Mouse (Mus musculus) pancreas, adult 10 weeks (tissue): Measurements from ENCODE around the gene 2210407C18Rik. TPM values are rescaled to one million over a fixed set of nuclear protein-coding genes. Genes with fewer than 3 reads are reported as not detected.

ENCODE experiments used
- polyA plus RNA-seq: library from polyadenylated mRNA; stranded (reverse); fragments of 350-450 nt; fragmentation: Illumina TruSeq; extraction: RNeasy Lipid Tissue Mini Kit (QIAGEN cat#74804); gene quantifications from one replicate; pipeline ENCODE4 v1.2.3, GENCODE M21; 2015; ENCODE audit warnings: low read depth, low replicate concordance; ENCODE audit not compliant: insufficient read depth

Gene 2210407C18Rik
- not detected for polyA plus RNA-seq

DNA sequence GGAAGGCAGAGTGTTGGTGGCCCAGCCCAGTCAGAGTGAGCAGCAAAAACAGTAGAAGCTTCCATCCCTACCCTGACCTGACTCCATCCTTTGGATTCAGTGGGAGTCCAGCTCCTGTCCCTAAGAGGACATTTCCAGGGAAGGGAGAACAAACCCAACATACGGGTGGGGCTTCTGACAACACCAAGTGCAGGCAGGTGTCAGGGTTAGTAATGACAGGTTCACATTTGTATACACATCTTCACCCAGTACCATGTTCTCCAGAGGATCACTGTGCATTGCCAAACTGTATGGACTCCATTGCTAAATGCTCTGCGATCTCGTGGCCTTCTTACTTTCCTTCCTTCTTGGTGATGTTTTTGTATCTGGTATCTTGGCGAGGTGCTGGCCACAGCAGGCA is at the start of gene 2210407C18Rik:
Gene 2210407C18Rik, minus strand, starts transcription at position 101 of the 400 bp plus-strand sequence.

DNA sequence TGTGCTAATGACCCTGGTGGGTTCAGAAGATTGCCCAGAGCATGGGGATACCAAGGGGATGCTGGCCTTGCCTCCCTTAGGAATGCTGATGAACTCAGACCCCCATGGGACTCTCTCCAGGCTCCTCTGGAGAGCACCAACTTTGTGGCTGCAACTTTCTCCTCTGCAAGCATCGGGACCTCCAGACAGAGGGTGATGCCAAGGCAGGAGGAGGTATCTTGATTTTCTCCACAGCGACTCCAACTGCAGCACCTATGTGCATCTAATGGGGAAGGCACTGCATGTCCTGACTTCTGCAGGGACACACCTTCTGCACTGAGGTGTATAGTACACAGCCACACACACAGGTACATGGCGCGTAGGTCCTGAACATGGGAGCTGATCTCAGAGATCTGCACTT is 42.7 kb upstream of the 2210407C18Rik start, which contains the start of gene Olfr322:
Gene Olfr322, plus strand, starts transcription at position 187 of the 400 bp plus-strand sequence.

DNA sequence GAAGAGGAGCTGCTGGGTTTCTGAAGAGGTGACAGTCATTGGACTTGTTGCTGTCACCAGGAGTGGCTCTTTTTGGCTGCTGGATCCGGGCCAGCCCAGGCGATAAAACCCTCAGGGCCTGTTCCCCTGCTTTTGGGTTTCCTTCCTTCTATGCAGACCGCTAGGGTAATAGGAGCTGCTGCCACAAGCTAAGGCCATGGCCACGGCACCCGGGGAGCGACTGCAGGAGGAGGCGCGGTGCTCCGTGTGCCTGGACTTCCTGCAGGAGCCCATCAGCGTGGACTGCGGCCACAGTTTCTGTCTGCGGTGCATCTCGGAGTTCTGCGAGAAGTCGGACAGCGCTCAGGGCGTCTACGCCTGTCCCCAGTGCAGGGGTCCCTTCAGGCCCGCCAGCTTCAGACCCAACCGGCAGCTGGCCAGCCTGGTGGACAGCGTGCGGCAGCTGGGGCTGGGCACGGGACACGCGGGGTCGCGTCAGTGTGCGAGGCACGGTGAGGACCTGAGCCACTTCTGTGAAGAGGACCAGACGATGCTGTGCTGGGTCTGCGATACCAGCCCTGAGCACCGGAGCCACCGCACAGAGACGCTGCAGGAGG is 24.5 kb upstream of the 2210407C18Rik start, which contains the start of gene Trim58:
Gene Trim58, plus strand, starts transcription at position 194 of the 596 bp plus-strand sequence.

DNA sequence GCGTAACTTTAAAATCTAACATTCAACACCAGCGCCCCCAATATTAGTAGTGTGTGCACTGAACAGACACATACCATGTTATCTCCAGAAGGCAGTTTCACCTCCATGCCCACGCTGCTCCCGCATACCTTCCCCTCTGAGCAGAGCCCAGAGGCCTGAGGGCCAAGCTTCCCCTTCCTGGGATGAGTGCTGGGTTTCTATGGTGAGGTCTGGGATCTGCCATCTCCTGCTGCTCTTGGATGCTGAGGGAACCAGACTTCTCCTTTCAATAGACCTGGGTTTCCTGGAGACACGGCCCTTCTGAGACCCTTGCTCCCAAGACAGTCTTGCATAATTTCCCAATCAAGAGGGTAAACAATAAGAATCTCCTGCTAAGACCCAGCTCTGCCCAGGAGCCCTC is 14.5 kb upstream of the 2210407C18Rik start, which contains the start of gene Olfr323:
Gene Olfr323, minus strand, starts transcription at position 101 of the 400 bp plus-strand sequence.

DNA sequence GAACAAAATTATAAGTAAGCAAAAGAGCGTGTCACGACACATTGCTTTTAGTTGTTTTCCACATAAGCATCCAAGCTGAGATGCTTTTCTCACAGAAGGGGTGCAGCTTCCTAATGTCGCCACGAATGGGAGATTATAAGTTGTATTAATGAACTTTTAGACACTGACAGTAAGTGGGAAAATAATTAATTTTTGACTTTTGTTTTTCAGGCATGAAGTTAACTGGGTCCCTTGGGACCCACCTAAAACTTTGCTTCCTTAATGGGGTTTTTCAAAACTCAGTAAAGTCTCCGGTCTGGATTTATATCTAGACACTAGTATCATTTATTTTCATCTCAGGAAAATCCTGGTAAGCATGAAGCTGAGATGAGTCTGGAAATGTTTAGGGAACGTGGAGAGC is 21.1 kb downstream of the 2210407C18Rik start, which contains the start of gene Olfr324:
Gene Olfr324, plus strand, starts transcription at position 301 of the 400 bp plus-strand sequence.

DNA sequence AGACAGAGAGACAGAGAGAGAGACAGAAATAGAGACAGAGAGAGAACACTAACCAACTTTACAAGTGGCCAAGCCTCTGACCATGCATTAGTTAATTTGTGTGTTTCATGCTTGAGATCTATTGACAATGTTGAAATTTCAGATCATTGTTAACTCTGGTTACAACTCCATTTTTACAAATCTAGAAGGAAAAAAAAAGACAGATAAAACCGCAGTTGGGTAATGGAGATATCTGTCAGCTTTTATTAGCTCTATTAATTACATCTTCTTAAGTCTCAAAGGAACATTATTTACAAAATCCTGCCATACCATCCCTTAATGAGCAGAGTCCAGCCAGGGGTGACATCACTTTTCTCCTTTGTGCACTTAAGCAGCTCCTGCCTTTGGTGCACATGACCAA is 38.4 kb downstream of the 2210407C18Rik start, which contains the start of gene Olfr325:
Gene Olfr325, plus strand, starts transcription at position 301 of the 400 bp plus-strand sequence.

DNA sequence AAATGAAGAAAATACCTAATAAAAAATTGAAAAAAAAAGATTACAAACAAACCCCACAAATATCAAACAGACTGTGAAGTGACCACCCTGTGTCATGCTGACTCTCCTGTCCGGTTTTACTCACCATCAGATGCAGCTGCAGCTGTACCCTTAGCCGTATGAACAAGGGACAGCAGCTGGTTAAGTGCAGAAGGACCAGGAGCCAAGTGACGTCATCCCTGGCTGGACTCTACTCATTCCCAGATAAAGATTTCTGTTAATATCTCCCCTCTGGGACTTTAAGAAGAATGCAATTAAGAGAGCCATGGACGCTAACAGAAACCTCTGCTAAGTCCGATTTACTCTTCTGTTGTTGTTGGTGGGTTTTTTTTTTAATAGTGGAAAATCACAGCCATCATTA is 45.5 kb downstream of the 2210407C18Rik start, which contains the start of gene Olfr224:
Gene Olfr224, minus strand, starts transcription at position 149 of the 400 bp plus-strand sequence.

Other genes with a start within 250 kb of the 2210407C18Rik start
- gene Lypd8, start 237.0 kb downstream of the 2210407C18Rik start, polyA plus RNA-seq, result not detected
- not detected for gene 1810065E05Rik, start 195.0 kb downstream of the 2210407C18Rik start, polyA plus RNA-seq
- not detected for gene Gm12253, start 183.5 kb downstream of the 2210407C18Rik start, polyA plus RNA-seq
- gene Lypd9, start 163.2 kb downstream of the 2210407C18Rik start, polyA plus RNA-seq, result not detected
- gene Olfr30, start 153.8 kb downstream of the 2210407C18Rik start, polyA plus RNA-seq, result not detected
- not detected for gene Olfr332, start 123.5 kb downstream of the 2210407C18Rik start, polyA plus RNA-seq
- gene Olfr331, start 113.5 kb downstream of the 2210407C18Rik start, polyA plus RNA-seq, result not detected
- not detected for gene Olfr330, start 81.2 kb downstream of the 2210407C18Rik start, polyA plus RNA-seq
- not detected for gene Olfr329-ps, start 69.7 kb downstream of the 2210407C18Rik start, polyA plus RNA-seq
- not detected for gene Olfr328, start 60.4 kb downstream of the 2210407C18Rik start, polyA plus RNA-seq
- gene Olfr224, start 45.5 kb downstream of the 2210407C18Rik start, polyA plus RNA-seq, result not detected
- not detected for gene Olfr325, start 38.3 kb downstream of the 2210407C18Rik start, polyA plus RNA-seq
- gene Olfr324, start 21.0 kb downstream of the 2210407C18Rik start, polyA plus RNA-seq, result not detected
- gene Olfr323, start 14.4 kb upstream of the 2210407C18Rik start, polyA plus RNA-seq, result not detected
- not detected for gene Trim58, start 24.4 kb upstream of the 2210407C18Rik start, polyA plus RNA-seq
- not detected for gene Olfr322, start 42.7 kb upstream of the 2210407C18Rik start, polyA plus RNA-seq
- gene Olfr320, start 65.0 kb upstream of the 2210407C18Rik start, polyA plus RNA-seq, result not detected
- gene Olfr319, start 83.1 kb upstream of the 2210407C18Rik start, polyA plus RNA-seq, result not detected
- gene Olfr318, start 107.9 kb upstream of the 2210407C18Rik start, polyA plus RNA-seq, result not detected
- gene Olfr317, start 123.1 kb upstream of the 2210407C18Rik start, polyA plus RNA-seq, result not detected
- not detected for gene Olfr316, start 136.7 kb upstream of the 2210407C18Rik start, polyA plus RNA-seq
- not detected for gene Olfr315, start 157.1 kb upstream of the 2210407C18Rik start, polyA plus RNA-seq
- gene Olfr314, start 166.9 kb upstream of the 2210407C18Rik start, polyA plus RNA-seq, result not detected
- gene Fam183b, start 185.9 kb upstream of the 2210407C18Rik start, polyA plus RNA-seq, result 10.9 TPM
- not detected for gene Olfr313, start 198.9 kb upstream of the 2210407C18Rik start, polyA plus RNA-seq
- gene Olfr312, start 213.2 kb upstream of the 2210407C18Rik start, polyA plus RNA-seq, result not detected
- gene Olfr311, start 223.2 kb upstream of the 2210407C18Rik start, polyA plus RNA-seq, result not detected
- gene Gm12258, start 231.1 kb upstream of the 2210407C18Rik start, polyA plus RNA-seq, result 3.5 TPM